In the genomic region with DNA sequence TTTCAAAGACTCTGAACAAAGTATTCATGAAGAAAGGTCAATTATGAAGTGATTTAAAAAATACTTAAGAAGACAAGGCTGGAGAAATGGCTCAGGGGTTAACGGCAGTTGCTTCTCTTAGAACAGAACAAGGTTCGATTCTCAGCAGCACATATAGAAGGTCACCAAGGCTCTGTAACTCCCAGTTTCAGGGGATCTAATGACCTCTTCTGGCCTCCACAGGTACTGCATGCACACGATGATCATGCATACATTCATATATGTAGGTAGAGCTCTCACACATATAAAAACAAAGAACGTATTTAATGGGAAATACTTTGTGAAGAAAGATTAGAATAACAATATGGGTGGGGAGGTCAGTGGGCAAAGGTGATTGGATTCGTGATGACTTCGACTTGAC, we compare ENCODE assay signal across 8 mouse cellular contexts. TPM values are rescaled to one million over a fixed set of nuclear protein-coding genes. Genes with fewer than 3 reads are reported as not detected.
DNase-seq lines count a peak whose midpoint lies in the region; ATAC-seq and TF ChIP-seq lines count a peak whose summit lies in the region.
"Had no signal": no experiment of that assay in that cellular context is flagged by ENCODE, and none has a peak within 500 bp of the region (broad histone marks: within the 10 kb centered on the region; RNA-seq: fewer than 3 reads in every experiment).

No protein-coding gene starts in this region.

- H3K36me3 ChIP-seq in stomach, postnatal 0 days (ENCODE audit: control insufficient read depth, insufficient read depth, low read length): no peaks in the 10 kb centered on the region; the same call in 1 of the 2 replicates

- no peak overlapping the region for H3K9ac ChIP-seq in stomach, postnatal 0 days (ENCODE audit: low read length)
- H3K9ac ChIP-seq: limb, embryonic 12.5 days had no signal

- DNase-seq in layer of hippocampus, adult 2 months (ENCODE audit: low spot score in 2 of 2): no peak
- DNase-seq in layer of hippocampus, adult 9-11 months: no peak
- peak; percentile 46 for DNase-seq in c-Kit-positive CD71-positive TER-119-negative erythroid progenitor cells, embryonic 14.5 days (ENCODE audit: low read depth)
- DNase-seq in kidney, postnatal 10 days: peak; percentile 46
- DNase-seq in stomach, postnatal 0 days (ENCODE audit: low spot score): peak; percentile 55
- no peak for DNase-seq in urinary bladder, postnatal 36 days (ENCODE audit: low spot score in 2 of 2)
- DNase-seq in Muller cell, postnatal 12 days (ENCODE audit: inconsistent ontology term): no peak

- TF ChIP-seq CTCF in layer of hippocampus, adult 2 months (conservative IDR thresholded peaks at IDR 0.05): peak; percentile 74
- peak; percentile 76 for TF ChIP-seq CTCF in stomach, postnatal 0 days (IDR thresholded peaks at IDR 0.05; ENCODE audit: low read depth)

- H3K4me3 ChIP-seq in layer of hippocampus, adult 2 months: no peak overlapping the region
- no peak overlapping the region for H3K4me3 ChIP-seq in stomach, postnatal 0 days (ENCODE audit: low read depth, low read length)
- H3K4me3 ChIP-seq: limb, embryonic 12.5 days had no signal

- H3K4me1 ChIP-seq in stomach, postnatal 0 days (replicated peaks; ENCODE audit: control insufficient read depth, insufficient read depth): no peaks in the 10 kb centered on the region
- H3K4me1 ChIP-seq: limb, embryonic 12.5 days had no signal

- H3K27me3 ChIP-seq in stomach, postnatal 0 days (ENCODE audit: control insufficient read depth, insufficient read depth, low read length): no peaks in the 10 kb centered on the region
- H3K27me3 ChIP-seq: limb, embryonic 12.5 days had no signal

- ATAC-seq in stomach, postnatal 0 days (ENCODE audit: low FRiP score, low TSS enrichment): no peak

- no peak for TF ChIP-seq EP300 in stomach, postnatal 0 days (optimal IDR thresholded peaks at IDR 0.05)

- H3K4me2 ChIP-seq in stomach, postnatal 0 days (replicated peaks; ENCODE audit: low read depth): no peak overlapping the region
- H3K4me2 ChIP-seq: limb, embryonic 12.5 days had no signal

- no peak overlapping the region for H3K27ac ChIP-seq in layer of hippocampus, adult 2 months
- no peak overlapping the region for H3K27ac ChIP-seq in stomach, postnatal 0 days (replicated peaks)
- H3K27ac ChIP-seq: limb, embryonic 12.5 days had no signal

- no peaks in the 10 kb centered on the region for H3K9me3 ChIP-seq in stomach, postnatal 0 days (ENCODE audit: control insufficient read depth, low read length)
- H3K9me3 ChIP-seq: limb, embryonic 12.5 days had no signal

- WGBS in stomach, postnatal 0 days: 87% methylated on average over 6 of the region's 6 CpGs

RNA-seq across cellular contexts. Expression of a gene that starts 56.5 kb away (rescaled TPM):
- 10 to 100 TPM; 14.5 to 21.6 TPM for total RNA-seq in layer of hippocampus, adult 2 months (2021)
- polyA plus RNA-seq in stomach, postnatal 0 days (2015; fragmentation: Nextera tagmentation; extraction: Ambion mirVana): 7.1 and 7.9 TPM in 2 replicates

Comparison
In these comparisons a context has a peak if more than half of its experiments do, and no peak if none do; other contexts are left out.
1. DNase-seq: peak in c-Kit-positive CD71-positive TER-119-negative erythroid progenitor cells, embryonic 14.5 days (single experiment), kidney, postnatal 10 days (single experiment) and stomach, postnatal 0 days (single experiment); none in layer of hippocampus, adult 2 months (0 of 2), layer of hippocampus, adult 9-11 months (single experiment), urinary bladder, postnatal 36 days (0 of 2) and Muller cell, postnatal 12 days (single experiment).